Mouse (Mus musculus): ENCODE results near the gene Phactr1. TPM values are rescaled to one million over a fixed set of nuclear protein-coding genes. Genes with fewer than 3 reads are reported as not detected.

Gene Phactr1
- total and polyA plus RNA-seq, 3 experiments, result not detected

GRCm38 (mm10) chr13:42709148-42709547, 28.7 kb downstream of the Phactr1 start:
- no peak overlapping the region for H3K4me3 ChIP-seq (ENCODE audit: control insufficient read depth in 1 of 2, insufficient read depth in 1 of 2, low read depth in 2 of 2, low read length in 2 of 2)
- H3K79me2 ChIP-seq (ENCODE audit: control insufficient read depth, insufficient read depth, low read length, poor library complexity), result no peaks in the 10 kb centered on the region
- H3K9ac ChIP-seq (ENCODE audit: control insufficient read depth, low read depth, low read length, poor library complexity, severe bottlenecking), result no peak overlapping the region
- no peak for TF ChIP-seq NRF1 (IDR thresholded peaks at IDR 0.05; ENCODE audit: insufficient read depth, low read depth, low read length, poor library complexity, severe bottlenecking)
- no peak for TF ChIP-seq GABPA (IDR thresholded peaks at IDR 0.05; ENCODE audit: low read depth, low read length)
- TF ChIP-seq ETS1 (IDR thresholded peaks at IDR 0.05; ENCODE audit: low read depth, low read length), result no peak
- no peak for TF ChIP-seq MAX (IDR thresholded peaks at IDR 0.05; ENCODE audit: low read length)
- TF ChIP-seq ELF1 (IDR thresholded peaks at IDR 0.05; ENCODE audit: low read depth, low read length), result no peak
- no peak for TF ChIP-seq HCFC1 (IDR thresholded peaks at IDR 0.05; ENCODE audit: low read depth, low read length)
- TF ChIP-seq MYC (IDR thresholded peaks at IDR 0.05; ENCODE audit: low read depth, low read length), result no peak
- TF ChIP-seq USF2 (IDR thresholded peaks at IDR 0.05; ENCODE audit: borderline replicate concordance in 1 of 2, insufficient read depth in 1 of 2, low read depth in 1 of 2, low read length in 2 of 2), result no peak
- no peak for TF ChIP-seq MYB (IDR thresholded peaks at IDR 0.05; ENCODE audit: low read depth, low read length)
- no peak for TF ChIP-seq MXI1 (IDR thresholded peaks at IDR 0.05; ENCODE audit: low read depth, low read length)
- no peak for TF ChIP-seq POLR2AphosphoS5 (IDR thresholded peaks at IDR 0.05; ENCODE audit: borderline replicate concordance, low read depth, low read length)
- TF ChIP-seq JUND (IDR thresholded peaks at IDR 0.05; ENCODE audit: low read depth, low read length), result no peak
- no peak for TF ChIP-seq RAD21 (IDR thresholded peaks at IDR 0.05; ENCODE audit: low read depth, low read length)
- TF ChIP-seq BHLHE40 (IDR thresholded peaks at IDR 0.05; ENCODE audit: borderline replicate concordance, low read depth, low read length), result no peak
- no peak for TF ChIP-seq TBP (IDR thresholded peaks at IDR 0.05; ENCODE audit: low read depth, low read length)
- no peak for TF ChIP-seq MAZ (IDR thresholded peaks at IDR 0.05; ENCODE audit: low read depth, low read length)
- no peak for TF ChIP-seq UBTF (IDR thresholded peaks at IDR 0.05; ENCODE audit: borderline replicate concordance, insufficient read depth, low read depth, low read length)
- TF ChIP-seq ZMIZ1 (IDR thresholded peaks at IDR 0.05; ENCODE audit: low read depth, low read length), result no peak
- TF ChIP-seq SIN3A (IDR thresholded peaks at IDR 0.05; ENCODE audit: low read length), result no peak
- no peak for TF ChIP-seq POLR2A (IDR thresholded peaks at IDR 0.05; ENCODE audit: control insufficient read depth in 1 of 2, insufficient read depth in 1 of 2, low read depth in 1 of 2, low read length in 2 of 2, poor library complexity in 1 of 2)
- H3K4me1 ChIP-seq (ENCODE audit: control insufficient read depth in 1 of 2, insufficient read depth in 2 of 2, low read length in 2 of 2), result no peaks in the 10 kb centered on the region
- no peak overlapping the region for H3K27ac ChIP-seq (ENCODE audit: control insufficient read depth, low read depth, low read length)
- no peak for DNase-seq (ENCODE audit: low read depth, low spot score)
- H3K27me3 ChIP-seq (ENCODE audit: control insufficient read depth in 1 of 2, insufficient read depth in 2 of 2, low read length in 2 of 2), result no peaks in the 10 kb centered on the region
- H3K36me3 ChIP-seq (ENCODE audit: control insufficient read depth in 1 of 2, insufficient read depth in 2 of 2, low read length in 2 of 2), result no peaks in the 10 kb centered on the region
- H3K9me3 ChIP-seq (replicated peaks; ENCODE audit: insufficient read depth, low read length), result no peaks in the 10 kb centered on the region
